Mouse (Mus musculus): Measurements from ENCODE around the gene Dnajc10.

DNA sequence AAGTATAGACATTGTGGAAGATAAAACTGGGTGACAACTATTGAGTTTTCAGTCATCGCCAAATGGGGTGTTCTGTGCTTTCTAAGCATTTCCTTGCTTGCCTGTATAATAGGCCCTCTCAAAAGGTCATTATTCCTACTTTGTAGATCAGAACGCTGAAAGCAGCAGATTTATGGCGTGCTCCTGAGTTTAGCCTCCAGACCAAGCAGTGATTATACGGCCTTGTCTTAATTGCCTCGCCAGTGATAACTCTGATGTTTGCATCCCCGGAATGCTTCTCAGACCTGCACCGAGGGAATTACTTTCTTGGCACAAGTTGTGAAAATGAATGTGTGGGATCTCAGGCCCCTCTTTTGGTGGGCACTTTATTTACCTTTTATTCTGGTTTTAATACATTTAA, 80.8 kb downstream of the Dnajc10 start:
- TF ChIP-seq POLR2A (IDR thresholded peaks at IDR 0.05; ENCODE audit: extremely low read depth, insufficient read depth, low read length), result no peak
- TF ChIP-seq CTCF (IDR thresholded peaks at IDR 0.05; ENCODE audit: low read depth, low read length), result no peak
